Mouse (Mus musculus): Measurements from ENCODE around the gene Nfatc3. TPM values are rescaled to one million over a fixed set of nuclear protein-coding genes. Genes with fewer than 3 reads are reported as not detected.
A peak's percentile ranks its signal among the peaks of the same experiment; 100 is the strongest.

Nfatc3 gene
- polyA plus RNA-seq, 1 experiment, result 11.1 TPM

- TF ChIP-seq CTCF (IDR thresholded peaks at IDR 0.05; ENCODE audit: borderline replicate concordance, insufficient read depth, low read depth, low read length) (0 out of 2 replicates have a peak, but pooled peaks have one; percentile 4), POLR2A (IDR thresholded peaks at IDR 0.05; ENCODE audit: borderline replicate concordance, insufficient read depth, low read length) (no peak)
Observed at GRCm38 (mm10) chr8:106075161-106075862, 16.7 kb downstream of the Nfatc3 start.

GRCm38 (mm10) chr8:106075863-106076174, 17.2 kb downstream of the Nfatc3 start:
- Histone ChIP-seq H3K4me3 (replicated peaks; ENCODE audit: insufficient read depth, low read depth, low read length) (no peak overlapping the region), H3K4me1 (ENCODE audit: control insufficient read depth, insufficient read depth, low read length) (peaks cover 16% of the 10 kb centered on the region), H3K27ac (ENCODE audit: insufficient read depth, low read length) (no peak overlapping the region), H3K27me3 (ENCODE audit: control insufficient read depth, insufficient read depth, low read length) (no peaks in the 10 kb centered on the region)
- TF ChIP-seq CTCF (IDR thresholded peaks at IDR 0.05; ENCODE audit: borderline replicate concordance, insufficient read depth, low read depth, low read length) (no peak), POLR2A (IDR thresholded peaks at IDR 0.05; ENCODE audit: borderline replicate concordance, insufficient read depth, low read length) (no peak)
- 97% methylated on average over 5 of the region's 5 CpGs for WGBS
- no peak for DNase-seq

More at GRCm38 (mm10) chr8:106075161-106075862, 16.7 kb downstream of the Nfatc3 start:
- Histone ChIP-seq H3K4me3 (replicated peaks; ENCODE audit: insufficient read depth, low read depth, low read length) (no peak overlapping the region), H3K27ac (ENCODE audit: insufficient read depth, low read length) (no peak overlapping the region), H3K27me3 (ENCODE audit: control insufficient read depth, insufficient read depth, low read length) (no peaks in the 10 kb centered on the region), H3K4me1 (ENCODE audit: control insufficient read depth, insufficient read depth, low read length) (peaks cover 16% of the 10 kb centered on the region)
- WGBS, result 39% methylated on average over 9 of the region's 9 CpGs
- DNase-seq, result peak in 1 of 2 experiments; percentile 43

- DNase-seq, result no peak
- 86% methylated on average over 5 of the region's 5 CpGs for WGBS
Observed at GRCm38 (mm10) chr8:106076612-106077011, 18.0 kb downstream of the Nfatc3 start.

GRCm38 (mm10) chr8:106077452-106078067, 18.9 kb downstream of the Nfatc3 start:
- H3K4me1 ChIP-seq (ENCODE audit: control insufficient read depth, insufficient read depth, low read length), result peaks cover 16% of the 10 kb centered on the region
- H3K4me3 ChIP-seq (replicated peaks; ENCODE audit: insufficient read depth, low read depth, low read length), result no peak overlapping the region
- 89% methylated on average over 1 of the region's 1 CpGs for WGBS
- no peaks in the 10 kb centered on the region for H3K27me3 ChIP-seq (ENCODE audit: control insufficient read depth, insufficient read depth, low read length)
- DNase-seq, result no peak
- H3K27ac ChIP-seq (ENCODE audit: insufficient read depth, low read length), result no peak overlapping the region
- TF ChIP-seq POLR2A (IDR thresholded peaks at IDR 0.05; ENCODE audit: borderline replicate concordance, insufficient read depth, low read length), result no peak
- TF ChIP-seq CTCF (IDR thresholded peaks at IDR 0.05; ENCODE audit: borderline replicate concordance, insufficient read depth, low read depth, low read length), result no peak

More at GRCm38 (mm10) chr8:106076612-106077011, 18.0 kb downstream of the Nfatc3 start:
- peaks cover 16% of the 10 kb centered on the region for H3K4me1 ChIP-seq (ENCODE audit: control insufficient read depth, insufficient read depth, low read length)
- no peaks in the 10 kb centered on the region for H3K27me3 ChIP-seq (ENCODE audit: control insufficient read depth, insufficient read depth, low read length)
- H3K4me3 ChIP-seq (replicated peaks; ENCODE audit: insufficient read depth, low read depth, low read length), result no peak overlapping the region
- no peak overlapping the region for H3K27ac ChIP-seq (ENCODE audit: insufficient read depth, low read length)
- no peak for TF ChIP-seq POLR2A (IDR thresholded peaks at IDR 0.05; ENCODE audit: borderline replicate concordance, insufficient read depth, low read length)
- TF ChIP-seq CTCF (IDR thresholded peaks at IDR 0.05; ENCODE audit: borderline replicate concordance, insufficient read depth, low read depth, low read length), result 0 out of 2 replicates have a peak, but pooled peaks have one; percentile 6

- 80% methylated on average over 4 of the region's 4 CpGs for WGBS
Observed at GRCm38 (mm10) chr8:106102321-106102720, 43.7 kb downstream of the Nfatc3 start.

GRCm38 (mm10) chr8:106103888-106104287, 45.2 kb downstream of the Nfatc3 start:
- Histone ChIP-seq H3K27me3 (ENCODE audit: control insufficient read depth, insufficient read depth, low read length) (no peaks in the 10 kb centered on the region), H3K4me1 (ENCODE audit: control insufficient read depth, insufficient read depth, low read length) (no peaks in the 10 kb centered on the region), H3K27ac (ENCODE audit: insufficient read depth, low read length) (no peak overlapping the region), H3K4me3 (replicated peaks; ENCODE audit: insufficient read depth, low read depth, low read length) (no peak overlapping the region)
- no peak for TF ChIP-seq CTCF (IDR thresholded peaks at IDR 0.05; ENCODE audit: borderline replicate concordance, insufficient read depth, low read depth, low read length)
- no peak for TF ChIP-seq POLR2A (IDR thresholded peaks at IDR 0.05; ENCODE audit: borderline replicate concordance, insufficient read depth, low read length)
- WGBS, result 88% methylated on average over 2 of the region's 2 CpGs
- DNase-seq, result no peak

More at GRCm38 (mm10) chr8:106102321-106102720, 43.7 kb downstream of the Nfatc3 start:
- H3K4me1 ChIP-seq (ENCODE audit: control insufficient read depth, insufficient read depth, low read length), result no peaks in the 10 kb centered on the region
- TF ChIP-seq CTCF (IDR thresholded peaks at IDR 0.05; ENCODE audit: borderline replicate concordance, insufficient read depth, low read depth, low read length), result no peak
- no peak for TF ChIP-seq POLR2A (IDR thresholded peaks at IDR 0.05; ENCODE audit: borderline replicate concordance, insufficient read depth, low read length)
- H3K27ac ChIP-seq (ENCODE audit: insufficient read depth, low read length), result no peak overlapping the region
- no peak for DNase-seq
- H3K27me3 ChIP-seq (ENCODE audit: control insufficient read depth, insufficient read depth, low read length), result no peaks in the 10 kb centered on the region
- no peak overlapping the region for H3K4me3 ChIP-seq (replicated peaks; ENCODE audit: insufficient read depth, low read depth, low read length)

- WGBS, result 95% methylated on average over 1 of the region's 1 CpGs
- TF ChIP-seq CTCF (IDR thresholded peaks at IDR 0.05; ENCODE audit: borderline replicate concordance, insufficient read depth, low read depth, low read length) (no peak), POLR2A (IDR thresholded peaks at IDR 0.05; ENCODE audit: borderline replicate concordance, insufficient read depth, low read length) (no peak)
- no peak for DNase-seq
- Histone ChIP-seq H3K4me3 (replicated peaks; ENCODE audit: insufficient read depth, low read depth, low read length) (no peak overlapping the region), H3K27me3 (ENCODE audit: control insufficient read depth, insufficient read depth, low read length) (no peaks in the 10 kb centered on the region), H3K27ac (ENCODE audit: insufficient read depth, low read length) (no peak overlapping the region), H3K4me1 (ENCODE audit: control insufficient read depth, insufficient read depth, low read length) (no peaks in the 10 kb centered on the region)
Observed at GRCm38 (mm10) chr8:106106193-106106592, 47.6 kb downstream of the Nfatc3 start.

- H3K27ac ChIP-seq (ENCODE audit: insufficient read depth, low read length), result no peak overlapping the region
- TF ChIP-seq CTCF (IDR thresholded peaks at IDR 0.05; ENCODE audit: borderline replicate concordance, insufficient read depth, low read depth, low read length), result no peak
- TF ChIP-seq POLR2A (IDR thresholded peaks at IDR 0.05; ENCODE audit: borderline replicate concordance, insufficient read depth, low read length), result no peak
- H3K4me1 ChIP-seq (ENCODE audit: control insufficient read depth, insufficient read depth, low read length), result no peaks in the 10 kb centered on the region
- no peak for DNase-seq
- H3K27me3 ChIP-seq (ENCODE audit: control insufficient read depth, insufficient read depth, low read length), result no peaks in the 10 kb centered on the region
- no peak overlapping the region for H3K4me3 ChIP-seq (replicated peaks; ENCODE audit: insufficient read depth, low read depth, low read length)
- over 99% methylated on average over 4 of the region's 4 CpGs for WGBS
Observed at GRCm38 (mm10) chr8:106108080-106108479, 49.4 kb downstream of the Nfatc3 start.
